Mouse (Mus musculus): ENCODE measurements around the gene Syt17.

Gene Syt17

DNA sequence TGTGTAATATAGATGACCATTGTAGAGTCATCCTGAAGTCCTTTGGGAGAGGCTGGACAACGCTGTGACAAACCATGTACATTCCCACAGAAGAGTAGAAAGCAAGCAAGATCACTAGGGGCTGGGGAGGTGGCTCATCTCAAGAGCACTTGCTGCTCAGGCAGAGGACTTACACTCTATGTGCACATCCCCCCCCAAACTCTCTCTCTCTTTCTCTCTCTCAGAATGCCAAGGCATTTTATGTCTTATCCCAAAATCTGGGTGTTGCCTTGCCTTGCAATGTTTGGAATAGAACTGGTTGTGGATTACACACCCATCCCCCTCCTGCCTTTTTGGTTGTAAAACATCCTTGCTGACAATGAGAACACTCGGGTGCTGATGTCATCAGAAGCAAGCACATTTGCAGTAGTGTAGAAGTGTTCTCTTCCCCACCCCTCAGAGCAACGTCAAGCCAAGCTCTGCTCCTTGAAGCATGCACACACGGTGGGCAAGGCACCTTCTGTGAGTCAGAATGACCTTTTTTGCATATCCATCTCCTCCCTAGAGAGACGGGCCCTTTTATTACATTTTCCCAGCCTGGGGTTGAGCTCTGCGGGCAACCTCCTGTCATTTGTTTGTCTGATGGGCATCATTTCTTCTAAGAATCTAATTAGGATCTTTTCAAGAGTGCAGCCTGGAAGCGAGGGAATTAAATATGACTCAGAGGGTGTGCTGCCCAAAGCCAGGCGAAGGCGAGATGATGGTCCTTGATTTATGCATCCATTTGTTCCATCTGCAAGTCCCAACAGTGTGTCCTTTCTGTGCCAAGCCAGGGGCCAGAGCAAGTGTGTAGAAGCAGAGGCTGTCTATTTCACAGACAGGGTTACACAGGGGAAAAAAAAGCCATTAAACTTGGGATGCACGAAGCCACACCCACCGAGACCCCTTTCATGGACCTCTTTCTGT is 15.1 kb upstream of the Syt17 start:
- DNase-seq (ENCODE audit: extremely low read depth, low read depth, low spot score), result no peak

- no peak for DNase-seq (ENCODE audit: extremely low read depth, low read depth, low spot score)
Observed at GRCm38 (mm10) chr7:118461400-118462136, 13.5 kb upstream of the Syt17 start.

GRCm38 (mm10) chr7:118453722-118454121 is 5.7 kb upstream of the Syt17 start:
- no peak for DNase-seq (ENCODE audit: extremely low read depth, low read depth, low spot score)

GRCm38 (mm10) chr7:118452940-118453339 is 4.9 kb upstream of the Syt17 start:
- no peak for DNase-seq (ENCODE audit: extremely low read depth, low read depth, low spot score)

DNA sequence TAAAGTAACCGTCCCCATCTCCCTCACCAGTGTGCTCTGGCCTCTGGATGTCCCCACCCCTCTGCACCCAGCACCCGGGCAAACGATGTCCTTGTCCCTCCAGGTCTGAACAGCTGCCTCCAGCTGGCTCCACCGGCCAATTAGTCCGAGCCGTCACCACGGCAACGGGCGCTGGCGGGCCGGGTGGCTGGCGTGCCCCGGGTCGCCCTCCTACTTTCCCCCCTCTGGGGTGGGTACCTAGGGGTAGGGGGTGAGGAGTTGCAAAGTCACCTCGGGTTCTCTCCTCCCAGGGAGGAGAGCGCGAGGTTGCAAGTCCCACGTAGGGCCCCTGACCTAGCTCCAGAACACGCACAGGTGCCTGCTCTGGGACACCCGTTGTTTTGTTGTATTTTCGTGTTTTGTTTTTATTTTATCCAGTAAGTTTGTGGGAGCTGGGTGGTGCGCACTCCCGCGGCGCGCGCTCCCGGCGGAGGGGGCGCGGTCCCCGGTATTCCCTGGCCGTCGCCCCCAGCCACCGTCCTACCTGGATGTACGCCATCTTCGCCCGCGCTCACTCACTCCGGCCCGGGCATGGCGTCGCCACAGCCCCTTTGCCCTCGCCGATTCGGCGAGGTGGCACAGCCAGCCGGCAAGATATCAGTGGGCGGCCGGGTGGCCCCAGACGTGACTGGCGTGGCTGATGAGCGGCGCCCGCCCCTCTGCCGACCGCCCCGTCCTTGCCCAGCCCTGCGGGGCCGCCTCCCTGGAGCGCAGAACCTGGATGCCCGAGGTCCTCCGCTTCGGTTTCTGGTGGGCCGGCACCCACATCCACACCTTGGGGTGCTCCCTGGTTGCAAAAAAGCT is 510 bp downstream of the Syt17 start:
- DNase-seq (ENCODE audit: extremely low read depth, low read depth, low spot score), result no peak

GRCm38 (mm10) chr7:118443895-118444485 is 4.0 kb downstream of the Syt17 start:
- DNase-seq (ENCODE audit: extremely low read depth, low read depth, low spot score), result no peak

DNA sequence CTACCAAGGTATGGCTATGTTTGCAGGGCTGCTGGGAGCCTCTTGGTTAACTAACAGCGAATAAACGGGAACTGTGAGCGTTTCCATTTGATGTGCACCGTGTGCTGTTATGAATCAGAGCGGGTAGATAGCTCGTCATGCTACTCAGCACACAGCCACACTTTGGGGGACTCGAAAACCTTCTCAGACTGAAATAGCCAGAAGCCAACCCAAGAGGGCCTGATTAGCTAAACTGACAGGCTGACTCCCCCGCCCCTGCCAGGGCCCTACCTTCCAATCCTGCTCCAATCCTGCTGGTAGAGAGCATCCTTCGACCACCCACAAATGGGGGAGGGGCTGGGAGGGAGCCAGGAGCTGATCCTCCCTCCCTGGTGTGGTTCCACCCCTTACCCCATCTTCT is 4.7 kb downstream of the Syt17 start:
- no peak for DNase-seq (ENCODE audit: extremely low read depth, low read depth, low spot score)

DNA sequence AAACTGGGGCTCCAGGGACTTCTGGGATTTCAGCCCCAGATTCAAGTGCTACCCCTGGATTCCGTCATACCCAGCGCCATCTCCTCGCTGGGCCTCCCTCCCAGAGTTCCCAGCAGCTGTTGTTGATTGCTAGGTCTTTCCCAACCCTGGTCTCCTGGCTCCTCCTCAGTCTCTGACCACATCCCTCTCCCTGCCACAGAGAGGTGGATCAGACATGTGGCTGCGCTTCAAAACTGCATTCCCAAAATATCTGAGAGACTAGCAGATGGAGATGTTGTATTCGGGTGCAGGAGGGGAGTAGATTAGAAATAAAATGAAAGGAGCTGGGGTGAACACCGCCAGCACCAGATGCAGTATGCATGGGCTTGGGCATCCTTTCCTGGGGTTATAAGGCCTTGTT is 6.5 kb downstream of the Syt17 start:
- DNase-seq (ENCODE audit: extremely low read depth, low read depth, low spot score), result no peak

GRCm38 (mm10) chr7:118437101-118437802 is 10.8 kb downstream of the Syt17 start:
- no peak for DNase-seq (ENCODE audit: extremely low read depth, low read depth, low spot score)

- DNase-seq (ENCODE audit: extremely low read depth, low read depth, low spot score), result no peak
Observed at GRCm38 (mm10) chr7:118428937-118429336, 19.1 kb downstream of the Syt17 start.

DNA sequence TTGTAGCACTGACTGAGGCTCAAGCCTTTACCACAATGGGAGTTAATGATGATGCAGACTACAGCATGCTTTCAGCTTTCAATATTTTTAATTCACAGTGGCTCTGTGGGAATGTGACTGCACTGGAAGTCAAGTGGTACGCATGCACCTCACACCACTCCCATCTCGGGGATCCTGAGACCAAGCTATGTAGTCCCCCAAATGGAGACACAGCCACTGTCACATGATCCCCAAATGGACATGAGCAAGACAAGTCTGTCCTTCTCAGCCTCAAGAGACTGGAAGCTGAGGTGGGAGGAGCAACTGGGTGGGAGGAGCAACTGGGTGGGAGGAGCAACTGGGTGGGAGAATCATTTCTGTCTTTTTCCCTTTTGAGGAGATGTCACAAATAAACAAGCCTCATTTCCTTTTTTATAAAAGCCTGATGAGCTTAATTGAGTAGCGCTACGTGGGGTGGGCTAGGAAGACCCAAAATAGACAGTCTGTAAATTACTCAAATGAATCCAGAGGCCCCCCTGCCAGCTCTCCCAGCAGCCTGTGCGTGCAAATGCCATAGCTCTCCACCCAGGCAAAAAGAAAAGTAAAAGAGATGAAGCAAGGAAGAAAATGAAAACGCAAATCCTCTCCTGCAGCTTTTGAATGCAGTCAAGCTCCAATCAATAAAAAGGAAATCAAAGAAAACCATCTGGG is 28.4 kb downstream of the Syt17 start:
- DNase-seq (ENCODE audit: extremely low read depth, low read depth, low spot score), result no peak

DNA sequence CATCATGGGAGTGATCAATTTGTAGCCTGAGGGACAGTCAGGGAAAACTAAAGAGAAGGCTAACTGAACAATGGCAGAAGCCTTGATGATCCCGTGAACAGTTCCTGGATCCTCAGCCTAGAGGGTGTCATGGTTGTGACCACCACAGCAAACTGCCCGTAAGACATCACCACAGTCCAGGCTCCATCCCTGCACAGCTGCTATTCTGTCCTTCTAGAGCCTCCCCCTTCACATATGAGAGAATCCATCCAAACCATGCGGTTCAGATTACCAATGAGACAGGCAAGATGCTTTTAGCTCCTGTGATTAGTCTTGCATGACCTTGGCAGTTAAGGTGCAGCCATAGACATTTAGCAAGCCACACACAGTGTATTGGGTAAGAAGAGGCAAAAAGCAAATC is 33.8 kb downstream of the Syt17 start:
- no peak for DNase-seq (ENCODE audit: extremely low read depth, low read depth, low spot score)

GRCm38 (mm10) chr7:118411877-118412276 is 36.1 kb downstream of the Syt17 start:
- no peak for DNase-seq (ENCODE audit: extremely low read depth, low read depth, low spot score)

DNA sequence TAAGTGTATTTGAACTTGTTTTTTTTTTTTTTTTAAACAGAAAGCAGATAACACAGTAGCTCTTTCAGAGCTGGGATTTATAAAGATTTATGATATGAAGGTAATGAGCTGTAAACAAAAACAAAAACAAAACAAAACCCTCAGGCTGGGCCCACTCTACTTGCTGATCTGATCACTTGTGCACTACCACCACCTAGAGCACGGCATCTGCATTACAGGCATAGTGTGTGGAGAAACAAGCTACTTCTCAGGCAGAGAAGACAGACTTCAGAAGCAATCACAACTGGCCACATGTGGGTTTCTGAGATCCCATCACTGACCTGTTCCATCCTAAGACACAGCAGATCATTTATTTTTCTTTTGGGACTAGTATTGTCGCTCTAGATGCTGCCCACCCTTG is 38.6 kb downstream of the Syt17 start:
- DNase-seq (ENCODE audit: extremely low read depth, low read depth, low spot score), result no peak

- DNase-seq (ENCODE audit: extremely low read depth, low read depth, low spot score), result no peak
Observed at GRCm38 (mm10) chr7:118405251-118405650, 42.8 kb downstream of the Syt17 start.

- no peak for DNase-seq (ENCODE audit: extremely low read depth, low read depth, low spot score)
Observed at GRCm38 (mm10) chr7:118402576-118403022, 45.4 kb downstream of the Syt17 start.

- DNase-seq (ENCODE audit: extremely low read depth, low read depth, low spot score), result no peak
Observed at GRCm38 (mm10) chr7:118401949-118402348, 46.1 kb downstream of the Syt17 start.

- DNase-seq (ENCODE audit: extremely low read depth, low read depth, low spot score), result no peak
Observed at GRCm38 (mm10) chr7:118399764-118400163, 48.3 kb downstream of the Syt17 start.

GRCm38 (mm10) chr7:118390705-118391104 is 57.3 kb downstream of the Syt17 start:
- DNase-seq (ENCODE audit: extremely low read depth, low read depth, low spot score), result no peak

DNA sequence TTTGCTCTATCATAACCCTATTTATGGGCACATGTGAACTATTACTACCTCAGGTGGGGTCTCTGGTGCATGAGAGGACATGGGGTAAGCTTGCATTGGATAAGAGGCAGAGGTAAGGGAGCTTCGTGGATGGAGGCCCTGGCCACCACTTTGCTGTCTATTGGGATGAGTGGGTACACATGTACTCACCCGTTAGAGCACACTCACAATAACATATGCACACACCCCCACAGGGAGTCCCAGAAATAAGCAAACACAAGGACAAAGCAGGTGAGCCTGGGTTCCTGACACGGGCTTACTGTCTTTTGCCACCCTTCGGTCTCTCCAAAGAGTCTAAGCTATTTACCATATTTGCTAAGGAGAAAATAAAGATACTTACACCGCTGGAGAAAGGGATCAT is 67.0 kb downstream of the Syt17 start:
- DNase-seq (ENCODE audit: extremely low read depth, low read depth, low spot score), result no peak
